Mouse (Mus musculus) kidney, embryonic 15.5 days (tissue): ENCODE measurements around the gene Gm36028. TPM values are rescaled to one million over a fixed set of nuclear protein-coding genes. Genes with fewer than 3 reads are reported as not detected.

Experiments
- ATAC-seq: fragments of 200-750 bp; cut with Nextera tagmentation; replicated peaks from 2 replicates; pipeline ENCODE4 v1.8.0; 2017; ENCODE audit warnings: moderate TSS enrichment; ENCODE audit not compliant: low FRiP score
- H3K27ac ChIP-seq: fragments of 300-500 bp; sonication (generic); 2 replicates; pipeline ENCODE4 v1.5.1; 2015; ENCODE audit warnings: mild to moderate bottlenecking, inconsistent platforms
- H3K27me3 ChIP-seq: fragments of 300-500 bp; sonication (generic); 2 replicates; pipeline ENCODE4 v1.6.1; 2015; ENCODE audit warnings: inconsistent platforms
- H3K36me3 ChIP-seq: fragments of 300-500 bp; sonication (generic); 2 replicates; pipeline ENCODE4 v1.6.1; 2015; ENCODE audit warnings: inconsistent platforms
- H3K4me1 ChIP-seq: fragments of 300-500 bp; sonication (generic); 2 replicates; pipeline ENCODE4 v1.6.1; 2015; ENCODE audit warnings: inconsistent platforms
- H3K4me2 ChIP-seq: fragments of 300-500 bp; sonication (generic); 2 replicates; pipeline ENCODE4 v1.6.1; 2015; ENCODE audit warnings: moderate library complexity, mild to moderate bottlenecking, inconsistent platforms
- H3K4me3 ChIP-seq: fragments of 300-500 bp; sonication (generic); replicated peaks from 2 replicates; pipeline ENCODE4 v1.5.1; 2015; ENCODE audit warnings: mild to moderate bottlenecking, inconsistent platforms
- H3K9ac ChIP-seq: fragments of 300-500 bp; sonication (generic); 2 replicates; pipeline ENCODE4 v1.6.1; 2015; ENCODE audit warnings: mild to moderate bottlenecking, inconsistent platforms
- H3K9me3 ChIP-seq: fragments of 300-500 bp; sonication (generic); replicated peaks from 2 replicates; pipeline ENCODE4 v1.6.1; 2016; ENCODE audit warnings: inconsistent platforms
- WGBS: fragments of 180-500 bp; shearing (Covaris S2); methylation state at CpG from one replicate; pipeline ENCODE4 v1.1.7; 2015; ENCODE audit warnings: mixed read lengths; 5-methylcytosine and 5-hydroxymethylcytosine counted together
- polyA plus RNA-seq: library from polyadenylated mRNA; unstranded; fragments of >200 nt; fragmentation: Nextera tagmentation; extraction: Ambion mirVana; gene quantifications from 2 replicates; pipeline ENCODE4 v1.2.1, GENCODE M21; 2015

Gm36028 gene
- polyA plus RNA-seq, 1 experiment from 2014 or later, result 0.42 TPM

DNA sequence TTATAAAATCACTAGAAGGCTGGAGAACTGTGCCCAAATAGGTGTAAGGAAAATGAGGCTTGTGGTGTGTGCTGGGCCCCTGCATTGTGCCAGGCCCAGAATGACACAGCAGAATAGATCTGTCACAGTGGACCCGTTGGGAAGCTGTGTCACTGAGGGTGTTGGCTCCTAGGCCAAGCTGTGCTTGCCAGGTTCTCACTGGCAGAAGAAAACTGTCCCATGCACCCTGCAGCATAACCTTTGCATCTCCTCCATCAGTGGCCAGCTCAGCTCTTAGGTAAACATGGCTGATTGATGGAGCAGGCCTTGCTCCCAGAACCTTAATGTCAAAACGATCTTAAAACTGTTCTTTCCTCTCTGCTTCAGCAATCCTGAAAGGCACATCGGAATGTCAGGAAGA is 4.6 kb downstream of the Gm36028 start:
- Histone ChIP-seq H3K27me3 (no peaks in the 10 kb centered on the region), H3K9ac (no peak overlapping the region), H3K4me1 (peaks cover 41% of the 10 kb centered on the region), H3K27ac (0 out of 2 replicates have a peak overlapping the region, but pooled peaks have one; percentile 9), H3K4me2 (no peak overlapping the region), H3K9me3 (no peaks in the 10 kb centered on the region), H3K36me3 (no peaks in the 10 kb centered on the region), H3K4me3 (no peak overlapping the region)
- ATAC-seq, result no peak
- WGBS, result 27% methylated on average over 3 of the region's 3 CpGs

- Histone ChIP-seq H3K27ac (no peak overlapping the region), H3K27me3 (no peaks in the 10 kb centered on the region), H3K4me3 (no peak overlapping the region), H3K9me3 (no peaks in the 10 kb centered on the region), H3K4me1 (peaks cover 42% of the 10 kb centered on the region), H3K4me2 (no peak overlapping the region), H3K36me3 (no peaks in the 10 kb centered on the region), H3K9ac (no peak overlapping the region)
- 47% methylated on average over 8 of the region's 8 CpGs for WGBS
- no peak for ATAC-seq
Observed at GRCm38 (mm10) chr16:37855583-37855982, 5.4 kb downstream of the Gm36028 start.

- H3K36me3 ChIP-seq, result no peaks in the 10 kb centered on the region
- no peak overlapping the region for H3K9ac ChIP-seq
- 60% methylated on average over 5 of the region's 5 CpGs for WGBS
- peaks cover 38% of the 10 kb centered on the region for H3K4me1 ChIP-seq
- no peak for ATAC-seq
- no peaks in the 10 kb centered on the region for H3K9me3 ChIP-seq
- no peak overlapping the region for H3K4me3 ChIP-seq
- H3K27me3 ChIP-seq, result no peaks in the 10 kb centered on the region
- no peak overlapping the region for H3K27ac ChIP-seq
- no peak overlapping the region for H3K4me2 ChIP-seq
Observed at GRCm38 (mm10) chr16:37854593-37854992, 6.4 kb downstream of the Gm36028 start.

GRCm38 (mm10) chr16:37854054-37854453 is 6.9 kb downstream of the Gm36028 start:
- H3K9ac ChIP-seq, result no peak overlapping the region
- 68% methylated on average over 14 of the region's 14 CpGs for WGBS
- peaks cover 38% of the 10 kb centered on the region for H3K4me1 ChIP-seq
- H3K9me3 ChIP-seq, result no peaks in the 10 kb centered on the region
- no peak overlapping the region for H3K4me2 ChIP-seq
- H3K27me3 ChIP-seq, result no peaks in the 10 kb centered on the region
- no peak for ATAC-seq
- no peak overlapping the region for H3K4me3 ChIP-seq
- H3K36me3 ChIP-seq, result no peaks in the 10 kb centered on the region
- no peak overlapping the region for H3K27ac ChIP-seq

GRCm38 (mm10) chr16:37853279-37853678 is 7.7 kb downstream of the Gm36028 start:
- Histone ChIP-seq H3K27me3 (no peaks in the 10 kb centered on the region), H3K4me3 (no peak overlapping the region), H3K9me3 (no peaks in the 10 kb centered on the region), H3K27ac (no peak overlapping the region), H3K36me3 (no peaks in the 10 kb centered on the region), H3K9ac (no peak overlapping the region), H3K4me1 (peaks cover 38% of the 10 kb centered on the region), H3K4me2 (no peak overlapping the region)
- no peak for ATAC-seq
- 47% methylated on average over 9 of the region's 9 CpGs for WGBS

DNA sequence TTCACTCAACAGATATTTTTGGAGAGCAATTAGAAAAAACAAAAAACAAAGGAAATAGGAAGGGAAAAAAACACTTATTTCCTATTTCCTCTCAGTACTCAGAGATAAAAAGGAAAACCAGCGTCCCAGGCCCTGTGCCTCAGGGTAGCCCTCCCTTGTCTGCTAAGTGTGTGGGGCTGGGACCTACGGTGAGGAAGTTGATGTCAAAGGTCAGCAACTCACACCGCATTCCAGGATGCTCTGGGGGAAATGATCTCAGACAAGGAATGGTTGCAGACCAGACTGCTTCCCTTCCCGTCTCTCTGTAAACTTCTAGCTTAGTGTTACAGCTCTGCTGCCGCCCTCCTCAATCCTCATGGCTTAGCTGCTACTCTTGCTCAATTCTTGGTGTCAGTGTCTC is 9.6 kb downstream of the Gm36028 start:
- Histone ChIP-seq H3K9ac (no peak overlapping the region), H3K27ac (peak overlapping the region; percentile 70), H3K4me3 (no peak overlapping the region), H3K9me3 (no peaks in the 10 kb centered on the region), H3K4me2 (no peak overlapping the region), H3K27me3 (no peaks in the 10 kb centered on the region), H3K36me3 (no peaks in the 10 kb centered on the region), H3K4me1 (peaks cover 37% of the 10 kb centered on the region)
- peak; percentile 76 for ATAC-seq
- WGBS, result 13% methylated on average over 5 of the region's 5 CpGs

DNA sequence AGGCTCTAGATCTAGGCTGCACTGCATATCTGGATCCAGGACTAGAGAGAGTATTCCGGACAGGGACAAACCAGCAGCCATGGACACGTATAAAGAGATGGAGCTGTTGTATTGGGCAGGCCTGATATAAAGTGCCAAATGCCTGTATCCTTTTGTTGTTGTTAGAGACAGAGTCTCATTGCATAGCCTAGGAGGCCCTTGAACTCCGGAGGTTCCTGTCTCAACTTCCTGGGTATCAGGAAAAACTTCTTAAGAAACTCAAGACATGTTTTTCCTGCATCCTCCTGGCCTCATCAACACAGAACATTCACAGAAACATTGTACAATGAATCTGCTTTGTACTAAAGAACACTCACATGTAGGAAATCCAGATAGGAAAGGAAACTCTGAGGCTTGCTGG is 13.9 kb downstream of the Gm36028 start:
- no peaks in the 10 kb centered on the region for H3K9me3 ChIP-seq
- no peak for ATAC-seq
- WGBS, result 80% methylated on average over 3 of the region's 3 CpGs
- no peak overlapping the region for H3K9ac ChIP-seq
- H3K27me3 ChIP-seq, result no peaks in the 10 kb centered on the region
- peaks cover 6% of the 10 kb centered on the region for H3K4me1 ChIP-seq
- H3K36me3 ChIP-seq, result no peaks in the 10 kb centered on the region
- no peak overlapping the region for H3K4me2 ChIP-seq
- H3K4me3 ChIP-seq, result no peak overlapping the region
- H3K27ac ChIP-seq, result no peak overlapping the region

- Histone ChIP-seq H3K9ac (no peak overlapping the region), H3K9me3 (no peaks in the 10 kb centered on the region), H3K4me2 (no peak overlapping the region), H3K4me3 (no peak overlapping the region), H3K27me3 (no peaks in the 10 kb centered on the region), H3K27ac (no peak overlapping the region), H3K36me3 (no peaks in the 10 kb centered on the region), H3K4me1 (no peaks in the 10 kb centered on the region)
- 77% methylated on average over 7 of the region's 7 CpGs for WGBS
- no peak for ATAC-seq
Observed at GRCm38 (mm10) chr16:37845202-37845925, 15.6 kb downstream of the Gm36028 start.

- Histone ChIP-seq H3K4me3 (no peak overlapping the region), H3K27me3 (no peaks in the 10 kb centered on the region), H3K9ac (no peak overlapping the region), H3K27ac (no peak overlapping the region), H3K4me2 (no peak overlapping the region), H3K36me3 (no peaks in the 10 kb centered on the region), H3K4me1 (no peaks in the 10 kb centered on the region), H3K9me3 (no peaks in the 10 kb centered on the region)
- no peak for ATAC-seq
- WGBS, result 89% methylated on average over 12 of the region's 12 CpGs
Observed at GRCm38 (mm10) chr16:37843740-37844139, 17.2 kb downstream of the Gm36028 start.

DNA sequence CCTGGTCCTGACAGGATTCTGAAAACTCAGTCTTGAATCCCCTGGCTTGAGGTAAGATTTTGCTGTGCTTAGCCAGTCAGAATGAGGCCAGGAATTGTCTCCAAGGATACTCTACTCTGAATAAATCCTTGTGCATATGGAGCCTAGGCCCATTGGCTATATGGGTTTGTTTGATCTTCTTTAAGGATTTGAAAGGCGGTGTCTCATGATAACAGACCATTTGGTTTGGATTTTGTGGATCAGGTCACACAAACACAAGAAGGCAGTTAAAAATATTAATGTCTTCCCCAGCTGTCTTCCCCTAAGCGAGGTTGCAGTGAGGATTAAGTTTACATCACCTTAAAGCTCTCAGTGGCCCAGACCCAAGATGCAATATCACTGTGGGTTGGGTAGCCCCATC is 18.5 kb downstream of the Gm36028 start:
- H3K4me1 ChIP-seq, result no peaks in the 10 kb centered on the region
- H3K9me3 ChIP-seq, result no peaks in the 10 kb centered on the region
- no peak overlapping the region for H3K27ac ChIP-seq
- no peak overlapping the region for H3K4me3 ChIP-seq
- H3K4me2 ChIP-seq, result no peak overlapping the region
- 0 out of 2 replicates have a peak, but pooled peaks cover 2% of the 10 kb centered on the region for H3K36me3 ChIP-seq
- no peak for ATAC-seq
- WGBS, result 47% methylated on average over 2 of the region's 2 CpGs
- no peak overlapping the region for H3K9ac ChIP-seq
- no peaks in the 10 kb centered on the region for H3K27me3 ChIP-seq

- Histone ChIP-seq H3K4me3 (no peak overlapping the region), H3K9ac (no peak overlapping the region), H3K27me3 (no peaks in the 10 kb centered on the region), H3K4me1 (no peaks in the 10 kb centered on the region), H3K4me2 (no peak overlapping the region), H3K36me3 (peaks cover 43% of the 10 kb centered on the region), H3K9me3 (no peaks in the 10 kb centered on the region), H3K27ac (no peak overlapping the region)
- no peak for ATAC-seq
- 62% methylated on average over 3 of the region's 3 CpGs for WGBS
Observed at GRCm38 (mm10) chr16:37837571-37837970, 23.4 kb downstream of the Gm36028 start.

DNA sequence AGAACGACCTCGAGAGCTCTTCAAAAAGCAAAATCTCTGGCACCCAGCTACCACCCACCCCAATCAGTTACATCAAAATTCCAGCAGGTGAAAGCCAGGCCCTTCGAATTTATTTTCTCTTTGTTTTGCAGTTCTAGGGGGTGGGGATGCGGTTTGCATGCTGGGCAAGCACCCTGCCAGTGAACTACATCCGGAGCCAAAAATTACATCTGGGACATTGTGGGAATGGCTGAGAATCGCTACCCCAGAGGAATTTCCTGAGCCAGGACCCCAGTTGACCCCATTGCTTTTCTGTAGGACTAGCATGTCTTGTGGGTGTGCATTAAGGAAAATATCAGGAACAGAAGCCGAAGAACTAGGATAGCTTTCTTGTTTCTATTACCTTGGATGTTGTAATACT is 29.9 kb downstream of the Gm36028 start:
- Histone ChIP-seq H3K36me3 (peaks cover 97% of the 10 kb centered on the region), H3K4me3 (no peak overlapping the region), H3K9me3 (no peaks in the 10 kb centered on the region), H3K4me2 (no peak overlapping the region), H3K27me3 (no peaks in the 10 kb centered on the region), H3K27ac (no peak overlapping the region), H3K9ac (no peak overlapping the region), H3K4me1 (no peaks in the 10 kb centered on the region)
- no peak for ATAC-seq
- 73% methylated on average over 7 of the region's 7 CpGs for WGBS

GRCm38 (mm10) chr16:37826286-37826685 is 34.7 kb downstream of the Gm36028 start:
- Histone ChIP-seq H3K9ac (no peak overlapping the region), H3K4me2 (no peak overlapping the region), H3K4me3 (no peak overlapping the region), H3K4me1 (no peaks in the 10 kb centered on the region), H3K36me3 (peaks cover 99% of the 10 kb centered on the region), H3K9me3 (no peaks in the 10 kb centered on the region), H3K27me3 (no peaks in the 10 kb centered on the region), H3K27ac (no peak overlapping the region)
- WGBS, result 93% methylated on average over 3 of the region's 3 CpGs
- ATAC-seq, result no peak
